Mouse (Mus musculus) retina, embryonic 14.5 days (tissue): Measurements from ENCODE around the gene Nuak1.

ENCODE experiments used
- DNase-seq: peaks from one replicate; pipeline ENCODE4 v3.0.0-alpha.2; 2015; ENCODE audit warnings: low spot score

Nuak1 gene

GRCm38 (mm10) chr10:84338752-84339151 is 101.6 kb downstream of the Nuak1 start:
- DNase-seq = no peak

- no peak for DNase-seq
Observed at GRCm38 (mm10) chr10:84335441-84335840, 105.0 kb downstream of the Nuak1 start.

- DNase-seq = no peak
Observed at GRCm38 (mm10) chr10:84329822-84330221, 110.6 kb downstream of the Nuak1 start.

- DNase-seq = no peak
Observed at GRCm38 (mm10) chr10:84329336-84329735, 111.1 kb downstream of the Nuak1 start.

- no peak for DNase-seq
Observed at GRCm38 (mm10) chr10:84324018-84324417, 116.4 kb downstream of the Nuak1 start.
